Mouse (Mus musculus) liver, embryonic 16.5 days (tissue): ENCODE results near the gene Pabpc1l. TPM values are rescaled to one million over a fixed set of nuclear protein-coding genes. Genes with fewer than 3 reads are reported as not detected.
A peak's percentile ranks its signal among the peaks of the same experiment; 100 is the strongest.
"Not testable (repeated sequence)": the region's sequence is repeated elsewhere in the genome, so short reads cannot be mapped to it uniquely, and the experiment has no call there.

ENCODE experiments used
- ATAC-seq: fragments of 200-750 bp; cut with Nextera tagmentation; 2 replicates; pipeline ENCODE4 v1.8.0; 2017; ENCODE audit warnings: low read depth, mild to moderate bottlenecking, moderate number of reproducible peaks, moderate library complexity
- H3K27ac ChIP-seq: fragments of 300-500 bp; sonication (generic); 2 replicates; pipeline ENCODE4 v1.5.1; 2014; ENCODE audit warnings: mild to moderate bottlenecking, low read length
- H3K27me3 ChIP-seq: fragments of 300-500 bp; sonication (generic); 2 replicates; pipeline ENCODE4 v1.6.1; 2014; ENCODE audit warnings: low read depth, low read length, mixed read lengths; ENCODE audit not compliant: control insufficient read depth, insufficient read depth
- H3K36me3 ChIP-seq: fragments of 300-500 bp; sonication (generic); 2 replicates; pipeline ENCODE4 v1.6.1; 2014; ENCODE audit warnings: mild to moderate bottlenecking; ENCODE audit not compliant: control insufficient read depth, insufficient read depth
- H3K4me1 ChIP-seq: fragments of 300-500 bp; sonication (generic); 2 replicates; pipeline ENCODE4 v1.6.1; 2014; ENCODE audit warnings: low read depth, low read length, mixed read lengths; ENCODE audit not compliant: control insufficient read depth
- H3K4me2 ChIP-seq: fragments of 300-500 bp; sonication (generic); 2 replicates; pipeline ENCODE4 v1.6.1; 2014; ENCODE audit warnings: low read depth, low read length, mixed read lengths
- H3K4me3 ChIP-seq: fragments of 300-500 bp; sonication (generic); 2 replicates; pipeline ENCODE4 v1.5.1; 2014; ENCODE audit warnings: low read depth, mild to moderate bottlenecking, low read length
- H3K9ac ChIP-seq: fragments of 300-500 bp; sonication (generic); 2 replicates; pipeline ENCODE4 v1.6.1; 2014; ENCODE audit warnings: low read depth, low read length
- H3K9me3 ChIP-seq: fragments of 300-500 bp; sonication (generic); replicated peaks from 2 replicates; pipeline ENCODE4 v1.6.1; 2016; ENCODE audit warnings: low read length; ENCODE audit not compliant: control insufficient read depth
- WGBS: fragments of 180-500 bp; shearing (Covaris S2); extraction: QIAGEN DNeasy Blood & Tissue Kit; methylation state at CpG from one replicate; pipeline ENCODE4 v1.1.7; 2014; ENCODE audit not compliant: insufficient replicate concordance; 5-methylcytosine and 5-hydroxymethylcytosine counted together
- polyA plus RNA-seq: library from polyadenylated mRNA; unstranded; fragments of >200 nt; fragmentation: Nextera tagmentation; extraction: Ambion mirVana; gene quantifications from 2 replicates; pipeline ENCODE4 v1.2.1, GENCODE M21; 2015

The Pabpc1l gene
- polyA plus RNA-seq, 1 experiment from 2014 or later: 0.34 TPM

- Histone ChIP-seq H3K9ac (no peak overlapping the region), H3K4me2 (peak overlapping the region; percentile 59), H3K36me3 (no peaks in the 10 kb centered on the region), H3K4me1 (peaks cover 3% of the 10 kb centered on the region; the same call in 1 of the 2 replicates), H3K27ac (no peak overlapping the region), H3K4me3 (peak overlapping the region; percentile 37), H3K9me3 (no peaks in the 10 kb centered on the region), H3K27me3 (no peaks in the 10 kb centered on the region)
- peak; percentile 77 for ATAC-seq
- WGBS: 2% methylated on average over 13 of the region's 16 CpGs
Observed at GRCm38 (mm10) chr2:164047197-164047690, 22.0 kb downstream of the Pabpc1l start.

GRCm38 (mm10) chr2:164053767-164054166 is 28.5 kb downstream of the Pabpc1l start:
- no peaks in the 10 kb centered on the region for H3K4me1 ChIP-seq
- H3K27me3 ChIP-seq: no peaks in the 10 kb centered on the region
- no peak overlapping the region for H3K9ac ChIP-seq
- WGBS: 76% methylated on average over 8 of the region's 8 CpGs
- H3K4me3 ChIP-seq: no peak overlapping the region
- no peak for ATAC-seq
- H3K9me3 ChIP-seq: no peaks in the 10 kb centered on the region
- no peak overlapping the region for H3K27ac ChIP-seq
- no peak overlapping the region for H3K4me2 ChIP-seq
- H3K36me3 ChIP-seq: peaks cover 19% of the 10 kb centered on the region

GRCm38 (mm10) chr2:164054671-164055070 is 29.4 kb downstream of the Pabpc1l start:
- no peak overlapping the region for H3K27ac ChIP-seq
- H3K36me3 ChIP-seq: peaks cover 19% of the 10 kb centered on the region
- H3K9ac ChIP-seq: no peak overlapping the region
- H3K27me3 ChIP-seq: no peaks in the 10 kb centered on the region
- no peak for ATAC-seq
- H3K4me1 ChIP-seq: no peaks in the 10 kb centered on the region
- WGBS: 79% methylated on average over 8 of the region's 8 CpGs
- no peak overlapping the region for H3K4me3 ChIP-seq
- no peaks in the 10 kb centered on the region for H3K9me3 ChIP-seq
- no peak overlapping the region for H3K4me2 ChIP-seq

GRCm38 (mm10) chr2:164059634-164060235 is 34.5 kb downstream of the Pabpc1l start:
- WGBS: 86% methylated on average over 8 of the region's 8 CpGs
- H3K9ac ChIP-seq: no peak overlapping the region
- H3K4me3 ChIP-seq: no peak overlapping the region
- H3K27ac ChIP-seq: no peak overlapping the region
- H3K27me3 ChIP-seq: no peaks in the 10 kb centered on the region
- H3K4me2 ChIP-seq: no peak overlapping the region
- no peaks in the 10 kb centered on the region for H3K9me3 ChIP-seq
- no peaks in the 10 kb centered on the region for H3K4me1 ChIP-seq
- peaks cover 22% of the 10 kb centered on the region for H3K36me3 ChIP-seq
- no peak for ATAC-seq

- Histone ChIP-seq H3K4me2 (peak within 1 kb of the TSS; percentile 93), H3K27ac (peak within 1 kb of the TSS; percentile 67), H3K4me1 (peaks cover 25% of the 10 kb centered on the region), H3K27me3 (no peaks in the 10 kb centered on the region), H3K9me3 (no peaks in the 10 kb centered on the region), H3K36me3 (peaks cover under 1% of the 10 kb centered on the region; the same call in 1 of the 2 replicates), H3K9ac (peak within 1 kb of the TSS; percentile 87), H3K4me3 (peak within 1 kb of the TSS; percentile 94)
- WGBS: under 1% methylated on average over 45 of the region's 45 CpGs
- no peak; the same call in 1 of the 2 replicates for ATAC-seq
Observed at GRCm38 (mm10) chr2:164070142-164070764, 45.0 kb downstream of the Pabpc1l start, which contains the start of gene Stk4. Gene Stk4 (plus strand): TSS chr2:164070322.

- Histone ChIP-seq H3K27ac (peak within 1 kb of the TSS; percentile 67), H3K4me1 (peaks cover 25% of the 10 kb centered on the region), H3K4me3 (peak within 1 kb of the TSS; percentile 94), H3K27me3 (no peaks in the 10 kb centered on the region), H3K9ac (peak within 1 kb of the TSS; percentile 87), H3K4me2 (peak within 1 kb of the TSS; percentile 93), H3K9me3 (no peaks in the 10 kb centered on the region), H3K36me3 (no peaks in the 10 kb centered on the region; the same call in 1 of the 2 replicates)
- peak; percentile 91 for ATAC-seq
- under 1% methylated on average over 55 of the region's 55 CpGs for WGBS
Observed at GRCm38 (mm10) chr2:164070765-164071436, 45.7 kb downstream of the Pabpc1l start, which contains the start of gene Tomm34. Gene Tomm34 (minus strand): TSS chr2:164071169.

GRCm38 (mm10) chr2:164071437-164071820 is 46.2 kb downstream of the Pabpc1l start:
- not testable (repeated sequence) for H3K9ac ChIP-seq, ATAC-seq

GRCm38 (mm10) chr2:164072109-164072508 is 46.9 kb downstream of the Pabpc1l start:
- Histone ChIP-seq H3K27ac (no peak overlapping the region), H3K9me3 (no peaks in the 10 kb centered on the region), H3K4me1 (peaks cover 34% of the 10 kb centered on the region), H3K4me2 (no peak overlapping the region), H3K4me3 (no peak overlapping the region), H3K9ac (no peak overlapping the region), H3K36me3 (no peaks in the 10 kb centered on the region), H3K27me3 (no peaks in the 10 kb centered on the region)
- 87% methylated on average over 2 of the region's 2 CpGs for WGBS
- ATAC-seq: no peak

More at GRCm38 (mm10) chr2:164071437-164071820, 46.2 kb downstream of the Pabpc1l start:
- not testable (repeated sequence) for H3K9me3 ChIP-seq, H3K27me3 ChIP-seq, H3K36me3 ChIP-seq
- peak overlapping the region; percentile 93 for H3K4me2 ChIP-seq
- 74% methylated on average over 11 of the region's 11 CpGs for WGBS
- H3K4me1 ChIP-seq: peaks cover 30% of the 10 kb centered on the region
- peak overlapping the region; percentile 94 for H3K4me3 ChIP-seq
- H3K27ac ChIP-seq: peak overlapping the region; percentile 10; the same call in 1 of the 2 replicates
